Mouse (Mus musculus) midbrain, embryonic 16.5 days (tissue): Measurements from ENCODE around the gene Eya3. TPM values are rescaled to one million over a fixed set of nuclear protein-coding genes. Genes with fewer than 3 reads are reported as not detected.
"Not testable (repeated sequence)": the region's sequence is repeated elsewhere in the genome, so short reads cannot be mapped to it uniquely, and the experiment has no call there.

Experiments used
- ATAC-seq: fragments of 200-750 bp; cut with Nextera tagmentation; 2 replicates; pipeline ENCODE4 v1.8.0; 2017; ENCODE audit warnings: moderate TSS enrichment
- H3K27ac ChIP-seq: fragments of 300-500 bp; sonication (generic); 2 replicates; pipeline ENCODE4 v1.5.1; 2014; ENCODE audit warnings: mild to moderate bottlenecking, low read length, mixed read lengths
- H3K27me3 ChIP-seq: fragments of 300-500 bp; sonication (generic); 2 replicates; pipeline ENCODE4 v1.6.1; 2014; ENCODE audit warnings: low read depth, low read length, mixed read lengths; ENCODE audit not compliant: control insufficient read depth, insufficient read depth
- H3K36me3 ChIP-seq: fragments of 300-500 bp; sonication (generic); 2 replicates; pipeline ENCODE4 v1.6.1; 2014; ENCODE audit warnings: mild to moderate bottlenecking, low read length, moderate library complexity, mixed read lengths; ENCODE audit not compliant: control insufficient read depth, insufficient read depth
- H3K4me1 ChIP-seq: fragments of 300-500 bp; sonication (generic); 2 replicates; pipeline ENCODE4 v1.6.1; 2014; ENCODE audit warnings: mild to moderate bottlenecking, low read length, mixed read lengths; ENCODE audit not compliant: control insufficient read depth, insufficient read depth
- H3K4me2 ChIP-seq: fragments of 300-500 bp; sonication (generic); 2 replicates; pipeline ENCODE4 v1.6.1; 2014; ENCODE audit warnings: mild to moderate bottlenecking, low read length, mixed read lengths
- H3K4me3 ChIP-seq: fragments of 300-500 bp; sonication (generic); 2 replicates; pipeline ENCODE4 v1.5.1; 2014; ENCODE audit warnings: low read depth, mild to moderate bottlenecking, low read length, moderate library complexity, mixed read lengths
- H3K9ac ChIP-seq: fragments of 300-500 bp; sonication (generic); 2 replicates; pipeline ENCODE4 v1.6.1; 2014; ENCODE audit warnings: low read depth, low read length, mixed read lengths
- H3K9me3 ChIP-seq: fragments of 300-500 bp; sonication (generic); replicated peaks from 2 replicates; pipeline ENCODE4 v1.6.1; 2014; ENCODE audit warnings: mild to moderate bottlenecking, low read length, mixed read lengths; ENCODE audit not compliant: control insufficient read depth, poor library complexity, severe bottlenecking
- WGBS: fragments of 180-500 bp; shearing (Covaris S2); extraction: QIAGEN DNeasy Blood & Tissue Kit; methylation state at CpG from one replicate; pipeline ENCODE4 v1.1.7; 2014; 5-methylcytosine and 5-hydroxymethylcytosine counted together
- polyA plus RNA-seq: library from polyadenylated mRNA; unstranded; fragments of >200 nt; fragmentation: Nextera tagmentation; extraction: Ambion mirVana; gene quantifications from 2 replicates; pipeline ENCODE4 v1.2.1, GENCODE M21; 2015

Eya3 gene
- polyA plus RNA-seq, 1 experiment from 2014 or later, result 11.2 TPM

DNA sequence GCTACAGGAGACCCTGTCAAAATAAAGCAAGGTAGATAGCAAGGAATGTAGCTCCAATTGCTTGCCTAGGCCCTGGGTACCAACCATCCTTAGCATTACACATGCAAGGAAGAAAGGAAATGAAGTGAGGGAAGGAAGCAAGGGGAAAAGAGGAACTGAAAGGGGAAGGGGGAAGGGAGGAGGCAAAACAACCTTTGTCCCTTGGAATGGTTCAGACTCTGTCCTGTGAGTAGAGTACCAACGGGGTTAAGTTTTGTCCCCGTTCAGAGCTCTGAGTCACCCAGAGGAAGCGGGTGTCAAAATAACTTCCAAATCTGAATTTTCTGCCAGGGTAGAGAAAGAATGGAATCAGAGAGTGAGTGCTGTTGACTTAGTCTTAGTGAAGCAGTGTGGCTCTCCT lies 121.5 kb downstream of the Eya3 start:
- H3K4me2 ChIP-seq, result no peak overlapping the region
- 78% methylated on average over 3 of the region's 3 CpGs for WGBS
- no peak for ATAC-seq

DNA sequence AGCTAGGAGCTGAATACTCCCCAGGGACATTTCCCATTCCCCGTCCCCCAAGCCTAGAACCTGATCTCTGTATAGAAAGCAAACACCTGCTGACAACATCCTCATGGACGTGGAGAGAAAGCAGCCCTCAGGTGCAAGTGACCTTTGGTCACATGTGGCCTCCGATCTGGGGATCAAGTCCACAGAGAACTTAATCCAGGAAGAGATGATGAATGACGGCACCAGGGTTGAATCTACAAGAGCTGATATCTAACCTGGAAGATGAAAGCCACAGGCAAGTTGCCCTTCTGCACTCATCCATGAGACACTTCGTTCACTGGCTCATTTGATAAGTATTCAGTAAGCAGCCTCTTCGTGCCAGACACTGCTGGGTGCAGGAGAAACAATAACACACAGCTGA lies 123.8 kb downstream of the Eya3 start:
- no peak overlapping the region for H3K4me3 ChIP-seq
- ATAC-seq, result no peak
- no peaks in the 10 kb centered on the region for H3K9me3 ChIP-seq
- H3K36me3 ChIP-seq, result no peaks in the 10 kb centered on the region
- no peaks in the 10 kb centered on the region for H3K27me3 ChIP-seq
- no peaks in the 10 kb centered on the region for H3K4me1 ChIP-seq
- no peak overlapping the region for H3K4me2 ChIP-seq
- no peak overlapping the region for H3K27ac ChIP-seq
- 73% methylated on average over 6 of the region's 6 CpGs for WGBS
- no peak overlapping the region for H3K9ac ChIP-seq

More for the DNA sequence above, 121.5 kb downstream of the Eya3 start:
- Histone ChIP-seq H3K27ac (no peak overlapping the region), H3K27me3 (peaks cover 8% of the 10 kb centered on the region; the same call in 1 of the 2 replicates), H3K9me3 (no peaks in the 10 kb centered on the region), H3K36me3 (no peaks in the 10 kb centered on the region), H3K4me1 (peaks cover 7% of the 10 kb centered on the region; the same call in 1 of the 2 replicates), H3K9ac (no peak overlapping the region), H3K4me3 (no peak overlapping the region)

DNA sequence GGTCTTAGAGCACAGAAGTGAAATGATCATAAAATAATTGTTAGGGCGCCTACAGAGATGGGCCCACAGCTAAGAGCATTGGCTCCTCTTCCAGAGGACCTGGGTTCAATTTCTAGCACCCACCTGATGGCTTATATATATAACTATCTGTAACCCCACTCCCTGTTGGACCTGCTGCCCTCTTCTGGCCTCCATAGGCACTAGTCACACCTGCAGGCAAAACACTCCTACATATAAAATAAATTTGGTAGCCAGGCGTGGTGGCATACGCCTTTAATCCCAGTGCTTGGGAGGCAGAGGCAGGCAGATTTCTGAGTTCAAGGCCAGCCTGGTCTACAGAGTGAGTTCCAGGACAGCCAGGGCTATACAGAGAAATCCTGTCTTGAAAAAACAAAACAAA lies 124.3 kb downstream of the Eya3 start:
- not testable (repeated sequence) for H3K4me2 ChIP-seq, ATAC-seq, H3K9me3 ChIP-seq, H3K9ac ChIP-seq, H3K4me1 ChIP-seq, H3K36me3 ChIP-seq, H3K27me3 ChIP-seq, H3K27ac ChIP-seq, H3K4me3 ChIP-seq
- 85% methylated on average over 3 of the region's 3 CpGs for WGBS

DNA sequence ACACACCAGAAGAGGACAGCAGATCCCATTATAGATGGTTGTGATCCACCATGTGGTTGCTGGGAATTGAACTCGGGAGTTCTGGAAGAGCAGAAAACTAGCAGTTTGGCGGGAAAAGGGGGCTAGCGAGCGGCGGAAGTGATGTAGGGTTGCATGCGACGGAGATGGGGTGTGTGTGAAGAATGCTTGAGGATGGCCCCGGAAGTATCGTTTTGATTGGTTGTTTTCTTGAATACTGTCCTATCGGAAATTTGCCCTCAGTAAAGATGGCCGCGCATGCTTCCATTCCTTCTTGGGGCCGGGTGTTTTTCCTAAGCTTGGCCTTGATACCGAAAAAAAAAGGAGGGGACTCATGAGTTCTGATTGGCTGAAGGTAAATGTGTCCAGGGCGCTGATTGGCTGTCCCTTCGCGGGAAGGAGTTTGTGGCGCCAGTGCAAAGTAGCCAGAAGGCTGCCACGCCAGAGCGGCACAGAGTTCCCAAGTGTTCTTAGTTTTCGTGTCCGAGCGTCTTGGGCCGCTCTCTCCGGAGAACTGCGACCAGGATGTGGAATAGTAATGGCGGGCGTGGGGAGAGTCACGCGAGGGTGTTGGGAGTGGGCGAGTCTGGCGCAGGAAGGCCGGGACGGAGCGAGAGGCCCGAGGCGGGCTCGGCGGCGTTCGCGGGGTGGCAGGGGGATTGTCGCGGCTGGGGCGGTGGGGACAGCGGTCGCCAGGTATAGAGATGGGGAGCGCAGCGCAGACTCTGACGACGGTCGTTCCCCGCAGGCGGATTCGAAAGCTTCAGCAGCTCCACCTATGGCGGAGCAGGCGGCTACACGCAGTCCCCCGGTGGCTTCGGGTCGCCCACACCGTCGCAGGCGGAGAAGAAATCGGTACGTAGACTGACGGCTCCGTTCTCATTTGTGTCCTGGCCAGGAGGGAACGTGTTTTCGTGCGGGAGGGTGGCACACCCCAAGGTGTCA lies 129.4 kb downstream of the Eya3 start, which contains the start of gene Rpa2:
TSS of gene Rpa2 (plus strand) at position 419 of the 963 bp plus-strand sequence.
- Histone ChIP-seq H3K9me3 (no peaks in the 10 kb centered on the region), H3K9ac (peak within 1 kb of the TSS; percentile 65), H3K4me2 (peak within 1 kb of the TSS; percentile 95), H3K36me3 (no peaks in the 10 kb centered on the region), H3K4me3 (peak within 1 kb of the TSS; percentile 82), H3K4me1 (peaks cover 8% of the 10 kb centered on the region), H3K27ac (no peak within 1 kb of the TSS), H3K27me3 (no peaks in the 10 kb centered on the region)
- under 1% methylated on average over 71 of the region's 71 CpGs for WGBS
- peak; percentile 97 for ATAC-seq

DNA sequence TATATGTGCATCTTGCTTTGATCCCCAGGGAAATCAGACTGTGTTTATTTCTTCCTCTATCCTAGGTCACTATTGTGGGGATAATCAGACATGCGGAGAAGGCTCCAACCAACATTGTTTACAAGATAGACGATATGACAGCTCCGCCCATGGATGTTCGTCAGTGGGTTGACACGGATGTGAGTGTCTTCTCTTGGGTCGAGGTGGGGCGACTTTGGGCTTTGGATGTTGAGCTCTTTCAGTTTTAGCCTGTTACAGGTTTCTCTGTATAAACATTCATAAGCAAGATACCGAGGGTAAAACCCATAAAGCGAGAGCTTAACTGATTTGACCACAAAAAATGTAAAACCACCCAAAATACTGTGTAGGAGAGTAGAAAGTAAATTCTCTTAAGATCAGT lies 133.0 kb downstream of the Eya3 start:
- Histone ChIP-seq H3K9me3 (no peaks in the 10 kb centered on the region), H3K4me2 (no peak overlapping the region), H3K4me3 (no peak overlapping the region), H3K36me3 (peaks cover 17% of the 10 kb centered on the region), H3K4me1 (peaks cover 8% of the 10 kb centered on the region), H3K27me3 (no peaks in the 10 kb centered on the region), H3K9ac (no peak overlapping the region), H3K27ac (no peak overlapping the region)
- 93% methylated on average over 9 of the region's 9 CpGs for WGBS
- no peak for ATAC-seq

Other genes with a start within 250 kb of the Eya3 start
- gene Phactr4, start 216.5 kb upstream of the Eya3 start, polyA plus RNA-seq, result 7.1 and 8.3 TPM in 2 replicates
- 16.9 and 17.9 TPM in 2 replicates for gene Med18, start 175.1 kb upstream of the Eya3 start, polyA plus RNA-seq
- gene Sesn2, start 128.5 kb upstream of the Eya3 start, polyA plus RNA-seq, result 9.2 and 10.0 TPM in 2 replicates
- gene Atpif1, start 105.3 kb upstream of the Eya3 start, polyA plus RNA-seq, result 1,190 and 1,253 TPM in 2 replicates
- gene Dnajc8, start 103.4 kb upstream of the Eya3 start, polyA plus RNA-seq, result 138 and 153 TPM in 2 replicates
- gene Ptafr, start 74.9 kb upstream of the Eya3 start, polyA plus RNA-seq, result 0.36 and 0.54 TPM in 2 replicates
- 4.8 and 7.1 TPM in 2 replicates for gene Xkr8, start 93.6 kb downstream of the Eya3 start, polyA plus RNA-seq
- gene Smpdl3b, start 118.3 kb downstream of the Eya3 start, polyA plus RNA-seq, result 0.53 and 0.62 TPM in 2 replicates
- gene Rpa2, start 129.3 kb downstream of the Eya3 start, polyA plus RNA-seq, result 31.6 and 31.7 TPM in 2 replicates
- gene Themis2, start 157.4 kb downstream of the Eya3 start, polyA plus RNA-seq, result 0.15 and 0.38 TPM in 2 replicates
- gene Ppp1r8, start 204.2 kb downstream of the Eya3 start, polyA plus RNA-seq, result 58.2 and 58.5 TPM in 2 replicates
- gene Stx12, start 245.5 kb downstream of the Eya3 start, polyA plus RNA-seq, result 174 and 177 TPM in 2 replicates